Mouse (Mus musculus) small intestine, adult 2 months (tissue): ENCODE data around the gene Kcnq5.

Experiments
- CTCF ChIP-seq: fragments of 200-500 bp; IDR thresholded peaks from 2 replicates; pipeline ENCODE4 v1.5.1; 2012; ENCODE audit warnings: low read depth, mild to moderate bottlenecking, control low read depth, inconsistent platforms, low read length, moderate library complexity, mixed read lengths; ENCODE audit not compliant: insufficient replicate concordance, insufficient read length; ENCODE audit errors: extremely low read depth
- POLR2A ChIP-seq: fragments of 200-500 bp; IDR thresholded peaks from 2 replicates; pipeline ENCODE4 v1.6.1; 2012; ENCODE audit warnings: low read depth, mild to moderate bottlenecking, control low read depth, inconsistent platforms, low read length, moderate library complexity

GRCm38 (mm10) chr1:21622455-21622854, 339.3 kb downstream of the Kcnq5 start:
- TF ChIP-seq CTCF (no peak), POLR2A (no peak)
